Mouse (Mus musculus) megakaryocyte, embryonic 14.5 days (primary cell): ENCODE data around the gene Rrp7a.

Experiments
- FLI1 ChIP-seq: IDR thresholded peaks from 2 replicates; pipeline ENCODE4 v1.6.1; 2012; ENCODE audit warnings: low read length, inconsistent platforms, mixed read lengths
- GATA1 ChIP-seq: IDR thresholded peaks from 3 replicates; pipeline ENCODE4 v1.6.1; 2012; ENCODE audit warnings: mixed read lengths, low read length, inconsistent platforms, borderline replicate concordance

DNA sequence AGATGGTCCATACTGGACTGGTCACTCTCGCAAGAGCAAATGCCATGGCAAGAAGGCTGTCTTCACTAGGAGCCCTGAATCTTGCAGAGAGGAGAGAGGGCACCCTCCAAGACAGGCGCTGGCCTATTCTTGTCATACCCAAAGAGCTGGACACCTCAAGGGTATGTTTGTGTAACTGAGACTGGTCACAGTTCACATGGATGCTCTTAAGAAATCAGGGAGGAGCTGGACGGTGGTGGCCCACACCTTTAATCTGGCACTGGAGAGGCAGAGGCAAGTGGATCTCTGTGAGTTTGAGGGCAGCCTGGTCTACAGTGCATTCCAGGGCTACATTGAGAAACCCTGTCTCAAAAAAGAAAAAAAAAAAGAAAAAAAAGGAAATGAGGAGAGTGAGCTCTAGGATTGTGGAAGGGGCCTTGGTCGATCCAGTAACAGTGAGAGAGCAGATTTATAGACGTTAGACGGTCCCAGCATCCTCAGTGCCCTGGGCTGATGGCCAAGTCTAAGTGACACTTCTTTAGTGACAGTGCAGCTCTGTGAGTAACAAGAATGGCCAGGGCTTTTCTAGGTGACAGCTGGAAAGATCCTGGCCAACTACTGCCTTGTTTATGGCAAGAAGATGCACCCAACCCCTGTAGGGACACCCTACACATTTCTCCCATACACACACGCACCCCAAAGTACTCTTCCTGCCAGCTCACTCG lies 48.5 kb upstream of the Rrp7a start:
- TF ChIP-seq FLI1 (no peak), GATA1 (no peak)
